Mouse (Mus musculus): ENCODE results near the gene Gzmf. TPM values are rescaled to one million over a fixed set of nuclear protein-coding genes. Genes with fewer than 3 reads are reported as not detected.
"Not testable (repeated sequence)": the region's sequence is repeated elsewhere in the genome, so short reads cannot be mapped to it uniquely, and the experiment has no call there.

Gene Gzmf
- polyA plus RNA-seq (2012; ENCODE audit: insufficient read depth, insufficient read length, low replicate concordance, missing spikeins), result not detected in 2 replicates

DNA sequence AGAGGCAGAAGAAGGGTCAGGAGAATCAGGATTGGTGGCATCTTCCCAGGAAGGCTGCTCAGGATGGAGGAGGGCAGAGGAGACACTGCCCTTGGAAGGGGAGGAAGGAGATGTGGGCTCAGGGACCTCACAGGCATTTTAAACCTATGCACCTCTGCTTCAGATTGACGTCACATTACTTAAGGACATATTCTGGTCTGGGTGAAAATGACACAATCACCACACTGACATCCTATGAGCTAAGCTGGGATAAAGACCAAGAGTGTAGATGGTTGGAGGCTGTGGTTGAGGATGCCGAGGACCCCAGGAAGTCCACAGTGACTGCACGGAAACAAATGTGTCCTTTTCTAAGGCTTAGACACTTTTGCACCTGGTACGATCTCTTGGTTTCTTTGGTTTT, at the start of gene Gzmf:
Gene Gzmf, minus strand, starts transcription at position 101 of the 400 bp plus-strand sequence.
- Histone ChIP-seq H3K4me1 (ENCODE audit: control insufficient read depth, insufficient read depth, low read length) (no peaks in the 10 kb centered on the region), H3K4me3 (ENCODE audit: insufficient read depth, low read depth, low read length) (no peak within 1 kb of the TSS), H3K27ac (ENCODE audit: insufficient read depth, low read depth, low read length) (no peak within 1 kb of the TSS)
- TF ChIP-seq POLR2A (IDR thresholded peaks at IDR 0.05; ENCODE audit: insufficient read depth, low read depth, low read length) (no peak), CTCF (IDR thresholded peaks at IDR 0.05; ENCODE audit: insufficient read depth, low read depth, low read length) (no peak)
- 83% methylated on average over 4 of the region's 4 CpGs for WGBS

DNA sequence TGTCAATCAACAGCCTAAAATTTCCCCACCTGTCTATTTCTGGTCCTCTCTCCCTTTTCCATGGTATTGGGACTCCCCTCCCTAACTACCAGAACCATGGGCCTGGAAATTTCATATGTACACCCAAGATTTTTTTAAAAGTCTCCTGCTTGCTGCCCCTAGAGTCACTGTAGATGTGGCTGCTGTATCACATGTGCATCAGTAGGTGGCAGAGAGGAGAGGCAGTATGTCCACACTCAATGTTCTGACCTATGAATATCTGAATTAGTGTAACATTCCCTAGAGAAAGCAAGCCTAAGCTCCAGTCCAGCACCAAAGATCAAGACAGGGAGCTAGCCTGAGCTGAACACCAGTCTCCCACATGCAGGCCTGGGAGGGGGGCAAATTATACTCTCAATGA, 29.2 kb upstream of the Gzmf start:
- H3K4me1 ChIP-seq (ENCODE audit: control insufficient read depth, insufficient read depth, low read length), result no peaks in the 10 kb centered on the region
- H3K27ac ChIP-seq (ENCODE audit: insufficient read depth, low read depth, low read length), result no peak overlapping the region
- H3K4me3 ChIP-seq (ENCODE audit: insufficient read depth, low read depth, low read length), result no peak overlapping the region
- TF ChIP-seq POLR2A (IDR thresholded peaks at IDR 0.05; ENCODE audit: insufficient read depth, low read depth, low read length) (no peak), CTCF (IDR thresholded peaks at IDR 0.05; ENCODE audit: insufficient read depth, low read depth, low read length) (no peak)

DNA sequence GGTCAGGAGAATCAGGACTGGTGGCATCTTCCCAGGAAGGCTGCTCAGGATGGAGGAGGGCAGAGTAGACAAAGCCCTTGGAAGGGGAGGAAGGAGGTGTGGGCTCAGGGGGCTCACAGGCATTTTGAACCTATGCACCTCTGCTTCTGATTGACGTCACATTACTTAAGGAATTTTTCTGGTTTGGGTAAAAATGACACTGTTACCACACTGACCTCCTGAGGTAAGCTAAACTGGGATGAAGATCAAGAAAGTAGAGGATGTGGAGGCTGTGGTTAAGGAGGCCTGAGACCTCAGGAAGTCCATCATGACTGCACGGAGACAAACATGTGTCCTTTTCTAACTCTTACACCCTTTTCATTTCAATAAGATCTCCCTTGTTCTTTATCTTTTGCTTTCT, 23.3 kb upstream of the Gzmf start, which contains the start of gene Gzmc:
Gene Gzmc, minus strand, starts transcription at position 101 of the 400 bp plus-strand sequence.
- H3K4me1 ChIP-seq (ENCODE audit: control insufficient read depth, insufficient read depth, low read length), result no peaks in the 10 kb centered on the region
- TF ChIP-seq CTCF (IDR thresholded peaks at IDR 0.05; ENCODE audit: insufficient read depth, low read depth, low read length) (no peak), POLR2A (IDR thresholded peaks at IDR 0.05; ENCODE audit: insufficient read depth, low read depth, low read length) (no peak)
- no peak within 1 kb of the TSS for H3K4me3 ChIP-seq (ENCODE audit: insufficient read depth, low read depth, low read length)
- 91% methylated on average over 2 of the region's 2 CpGs for WGBS
- H3K27ac ChIP-seq (ENCODE audit: insufficient read depth, low read depth, low read length), result no peak within 1 kb of the TSS

DNA sequence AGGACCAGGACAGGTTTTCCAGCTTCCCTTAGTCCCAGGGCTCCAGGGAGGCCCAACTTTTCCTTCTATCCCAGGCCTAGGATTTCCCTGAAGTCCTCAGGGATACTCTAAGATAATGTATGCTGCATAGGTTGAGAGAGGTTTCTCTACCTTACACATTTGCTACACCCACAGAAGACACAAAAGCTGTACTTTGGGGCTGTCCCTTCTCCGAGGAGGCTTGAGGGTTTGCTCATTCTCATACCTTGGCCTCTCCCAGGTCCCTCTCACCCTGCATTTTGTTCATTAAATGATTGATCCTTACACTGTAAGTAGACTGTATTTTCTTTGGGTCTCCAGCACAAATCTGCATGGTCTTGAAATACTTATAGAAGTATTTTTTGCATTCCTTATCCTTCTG, 5.6 kb downstream of the Gzmf start:
- 91% methylated on average over 1 of the region's 1 CpGs for WGBS

DNA sequence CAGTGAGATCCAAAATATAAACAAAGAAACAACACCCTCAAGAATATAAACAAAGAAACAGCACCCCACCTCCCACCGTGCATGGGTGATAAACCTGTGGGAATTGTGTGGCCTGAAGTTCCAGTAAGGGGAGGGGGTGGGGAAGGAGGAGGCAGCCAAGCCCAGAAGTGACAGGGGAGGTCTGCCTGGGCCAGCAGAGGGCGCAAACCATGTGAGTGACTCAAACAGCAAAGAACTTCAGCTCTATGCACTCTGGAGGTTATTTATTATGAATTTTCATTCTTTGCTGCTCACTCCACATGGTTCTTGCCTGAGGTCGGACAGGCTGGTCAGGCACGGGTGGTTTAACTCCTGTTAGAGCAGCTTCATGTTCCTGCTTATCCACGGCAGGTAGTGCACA, 6.2 kb downstream of the Gzmf start:
- not testable (repeated sequence) for H3K27ac ChIP-seq (ENCODE audit: insufficient read depth, low read depth, low read length); H3K4me1 ChIP-seq (ENCODE audit: control insufficient read depth, insufficient read depth, low read length); H3K4me3 ChIP-seq (ENCODE audit: insufficient read depth, low read depth, low read length)
- WGBS, result 50% methylated on average over 5 of the region's 5 CpGs

More for the DNA sequence above, 5.6 kb downstream of the Gzmf start:
- Histone ChIP-seq H3K4me1 (ENCODE audit: control insufficient read depth, insufficient read depth, low read length) (no peaks in the 10 kb centered on the region), H3K4me3 (ENCODE audit: insufficient read depth, low read depth, low read length) (no peak overlapping the region), H3K27ac (ENCODE audit: insufficient read depth, low read depth, low read length) (no peak overlapping the region)
- TF ChIP-seq POLR2A (IDR thresholded peaks at IDR 0.05; ENCODE audit: insufficient read depth, low read depth, low read length) (no peak), CTCF (IDR thresholded peaks at IDR 0.05; ENCODE audit: insufficient read depth, low read depth, low read length) (no peak)

DNA sequence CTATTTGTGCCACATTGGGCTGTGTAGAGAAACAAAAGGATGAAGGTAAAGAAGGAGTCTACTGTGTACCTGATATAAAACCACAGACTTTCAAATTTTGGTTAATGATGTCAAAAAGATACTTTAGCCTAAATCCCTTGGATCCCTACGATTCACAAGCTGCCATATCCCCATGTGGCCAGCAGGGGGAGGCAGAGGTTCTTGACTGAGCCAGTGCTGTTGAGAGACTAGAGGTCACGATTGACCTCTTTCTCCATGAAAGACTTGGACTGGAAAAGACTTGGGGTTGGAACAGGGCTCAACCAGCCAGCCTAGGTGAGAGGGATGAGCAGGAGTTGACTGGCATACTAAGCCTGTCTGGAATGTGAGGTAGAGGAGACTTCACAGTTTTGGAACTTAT, 7.2 kb downstream of the Gzmf start:
- no peaks in the 10 kb centered on the region for H3K4me1 ChIP-seq (ENCODE audit: control insufficient read depth, insufficient read depth, low read length)
- no peak overlapping the region for H3K4me3 ChIP-seq (ENCODE audit: insufficient read depth, low read depth, low read length)
- TF ChIP-seq CTCF (IDR thresholded peaks at IDR 0.05; ENCODE audit: insufficient read depth, low read depth, low read length) (peak; percentile 47; the same call in 1 of the 2 replicates), POLR2A (IDR thresholded peaks at IDR 0.05; ENCODE audit: insufficient read depth, low read depth, low read length) (no peak)
- 8% methylated on average over 2 of the region's 2 CpGs for WGBS
- no peak overlapping the region for H3K27ac ChIP-seq (ENCODE audit: insufficient read depth, low read depth, low read length)

DNA sequence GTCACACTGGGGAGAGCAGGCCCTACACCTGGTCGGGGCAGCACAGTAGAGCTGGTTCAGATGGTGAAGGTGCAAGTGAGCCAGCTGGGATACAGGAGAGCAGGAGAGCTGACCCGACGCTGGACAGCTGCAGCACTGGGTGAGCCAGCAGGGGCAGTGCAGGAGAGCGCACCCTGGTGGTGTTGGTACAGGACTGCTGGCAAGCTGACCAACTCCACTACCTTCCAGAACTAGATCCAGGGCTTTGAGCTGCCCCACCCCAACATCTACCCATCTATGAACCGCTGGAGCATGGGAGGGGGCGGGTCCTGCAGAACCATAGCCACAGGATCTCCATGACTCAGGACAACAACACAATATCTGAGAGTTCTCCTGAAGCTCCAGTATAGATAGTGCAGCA, 24.3 kb downstream of the Gzmf start:
- Histone ChIP-seq H3K4me1 (ENCODE audit: control insufficient read depth, insufficient read depth, low read length) (no peaks in the 10 kb centered on the region), H3K4me3 (ENCODE audit: insufficient read depth, low read depth, low read length) (no peak overlapping the region), H3K27ac (ENCODE audit: insufficient read depth, low read depth, low read length) (no peak overlapping the region)
- TF ChIP-seq CTCF (IDR thresholded peaks at IDR 0.05; ENCODE audit: insufficient read depth, low read depth, low read length), result no peak
- TF ChIP-seq POLR2A (IDR thresholded peaks at IDR 0.05; ENCODE audit: insufficient read depth, low read depth, low read length), result no peak
- whole genome bisulfite sequencing, result 57% methylated on average over 6 of the region's 6 CpGs

DNA sequence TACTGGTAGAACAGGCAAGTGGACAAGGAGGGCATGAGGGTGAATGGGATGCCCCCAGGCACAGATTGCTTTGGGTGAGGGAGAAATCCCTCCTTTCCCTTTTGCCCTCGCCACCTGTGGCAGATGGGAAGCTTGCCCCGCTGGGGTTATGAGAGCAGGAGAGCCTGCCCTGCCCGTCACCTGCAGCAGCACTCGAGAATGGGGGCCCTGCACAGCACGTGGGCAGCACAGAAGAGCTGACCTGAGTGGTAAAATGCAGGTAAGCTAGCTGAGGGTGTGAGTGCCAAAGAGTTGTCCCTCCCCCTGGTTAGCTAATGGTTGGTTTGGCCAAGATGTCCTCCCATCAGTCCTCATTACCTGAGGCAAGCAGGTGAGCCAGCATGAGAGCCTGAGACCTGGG, 24.7 kb downstream of the Gzmf start:
- WGBS, result 79% methylated on average over 5 of the region's 5 CpGs
- H3K4me3 ChIP-seq (ENCODE audit: insufficient read depth, low read depth, low read length), result no peak overlapping the region
- H3K4me1 ChIP-seq (ENCODE audit: control insufficient read depth, insufficient read depth, low read length), result no peaks in the 10 kb centered on the region
- TF ChIP-seq POLR2A (IDR thresholded peaks at IDR 0.05; ENCODE audit: insufficient read depth, low read depth, low read length) (no peak), CTCF (IDR thresholded peaks at IDR 0.05; ENCODE audit: insufficient read depth, low read depth, low read length) (no peak)
- H3K27ac ChIP-seq (ENCODE audit: insufficient read depth, low read depth, low read length), result no peak overlapping the region

DNA sequence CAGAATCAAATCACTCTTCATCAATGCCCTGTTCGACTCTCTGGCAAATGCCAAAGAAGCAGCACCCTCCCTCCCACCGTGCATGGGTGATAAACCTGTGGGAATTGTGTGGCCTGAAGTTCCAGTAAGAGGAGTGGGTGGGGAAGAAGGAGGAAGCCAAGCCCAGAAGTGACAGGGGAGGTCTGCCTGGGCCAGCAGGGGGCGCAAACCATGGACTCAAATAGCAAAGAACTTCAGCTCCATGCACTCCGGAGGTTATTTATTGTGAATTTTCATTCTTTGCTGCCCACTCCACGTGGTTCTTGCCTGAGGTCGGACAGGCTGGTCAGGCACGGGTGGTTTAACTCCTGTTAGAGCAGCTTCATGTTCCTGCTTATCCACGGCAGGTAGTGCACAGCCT, 33.6 kb downstream of the Gzmf start:
- not testable (repeated sequence) for H3K4me1 ChIP-seq (ENCODE audit: control insufficient read depth, insufficient read depth, low read length); H3K27ac ChIP-seq (ENCODE audit: insufficient read depth, low read depth, low read length); H3K4me3 ChIP-seq (ENCODE audit: insufficient read depth, low read depth, low read length)
- WGBS, result 23% methylated on average over 8 of the region's 8 CpGs
- TF ChIP-seq CTCF (IDR thresholded peaks at IDR 0.05; ENCODE audit: insufficient read depth, low read depth, low read length), result peak; percentile 38; the same call in 1 of the 2 replicates

DNA sequence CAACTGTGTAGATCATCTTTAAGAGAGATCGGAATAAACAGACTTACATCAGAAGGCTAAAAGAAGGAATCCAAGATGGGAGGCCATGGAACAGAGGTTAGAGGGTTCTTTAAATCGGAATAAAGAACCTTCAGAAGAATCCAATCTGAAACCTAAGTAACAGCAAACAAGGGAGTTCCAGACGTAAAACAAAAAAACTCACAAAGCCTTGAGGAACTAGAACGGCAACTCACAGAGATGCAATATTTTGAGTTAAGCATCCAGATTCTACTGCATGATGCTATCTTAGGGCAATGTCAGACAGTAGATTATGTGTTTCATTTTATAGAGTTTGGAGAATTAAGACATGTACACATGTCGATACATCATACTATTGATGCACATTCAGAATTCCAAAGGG, 36.7 kb downstream of the Gzmf start, which contains the start of gene Gzmn:
Gene Gzmn, minus strand, starts transcription at position 101 of the 400 bp plus-strand sequence.
- H3K27ac ChIP-seq (ENCODE audit: insufficient read depth, low read depth, low read length), result no peak within 1 kb of the TSS

More for the DNA sequence above, 36.7 kb downstream of the Gzmf start, which contains the start of gene Gzmn:
- no peaks in the 10 kb centered on the region; the same call in 1 of the 2 replicates for H3K4me1 ChIP-seq (ENCODE audit: control insufficient read depth, insufficient read depth, low read length)
- TF ChIP-seq CTCF (IDR thresholded peaks at IDR 0.05; ENCODE audit: insufficient read depth, low read depth, low read length) (no peak), POLR2A (IDR thresholded peaks at IDR 0.05; ENCODE audit: insufficient read depth, low read depth, low read length) (no peak)
- 88% methylated on average over 5 of the region's 5 CpGs for WGBS
- no peak within 1 kb of the TSS for H3K4me3 ChIP-seq (ENCODE audit: insufficient read depth, low read depth, low read length)

Data from olfactory bulb, adult 2 months (tissue).